Mouse (Mus musculus) gastrocnemius, postnatal 25 days (tissue): Measurements from ENCODE around the gene Arhgap21. TPM values are rescaled to one million over a fixed set of nuclear protein-coding genes. Genes with fewer than 3 reads are reported as not detected.
"Not testable (repeated sequence)": the region's sequence is repeated elsewhere in the genome, so short reads cannot be mapped to it uniquely, and the experiment has no call there.

Experiments used
- DNase-seq: peaks from one replicate; pipeline ENCODE4 v3.0.0; 2022
- total RNA-seq, 2 experiments: library from RNA; stranded (reverse); gene quantifications; 1 replicate in 1 of 2; 2 replicates in 1 of 2; pipeline ENCODE4 v1.2.3; 2021

The Arhgap21 gene
- total RNA-seq, 2 experiments from 2014 or later: 24.1 to 30.2 TPM

GRCm38 (mm10) chr2:20939367-20939766, 29.3 kb downstream of the Arhgap21 start:
- peak; percentile 32 for DNase-seq

- DNase-seq: no peak
Measured at GRCm38 (mm10) chr2:20936609-20937221, 32.0 kb downstream of the Arhgap21 start.

- DNase-seq: no peak
Measured at GRCm38 (mm10) chr2:20934406-20934805, 34.3 kb downstream of the Arhgap21 start.

- no peak for DNase-seq
Measured at GRCm38 (mm10) chr2:20932748-20933313, 35.9 kb downstream of the Arhgap21 start.

GRCm38 (mm10) chr2:20931761-20932160, 36.9 kb downstream of the Arhgap21 start:
- DNase-seq: not testable (repeated sequence)

GRCm38 (mm10) chr2:20928454-20928853, 40.2 kb downstream of the Arhgap21 start:
- DNase-seq: no peak

GRCm38 (mm10) chr2:20924938-20925337, 43.7 kb downstream of the Arhgap21 start:
- no peak for DNase-seq

- DNase-seq: no peak
Measured at GRCm38 (mm10) chr2:20922366-20922765, 46.3 kb downstream of the Arhgap21 start.

- no peak for DNase-seq
Measured at GRCm38 (mm10) chr2:20921558-20921957, 47.1 kb downstream of the Arhgap21 start.

- no peak for DNase-seq
Measured at GRCm38 (mm10) chr2:20921021-20921420, 47.7 kb downstream of the Arhgap21 start.

- DNase-seq: no peak
Measured at GRCm38 (mm10) chr2:20914531-20915320, 54.0 kb downstream of the Arhgap21 start.

GRCm38 (mm10) chr2:20913019-20913415, 55.7 kb downstream of the Arhgap21 start:
- no peak for DNase-seq

- DNase-seq: no peak
Measured at GRCm38 (mm10) chr2:20912348-20913018, 56.2 kb downstream of the Arhgap21 start.

GRCm38 (mm10) chr2:20910446-20910845, 58.2 kb downstream of the Arhgap21 start:
- DNase-seq: no peak

GRCm38 (mm10) chr2:20909404-20909803, 59.3 kb downstream of the Arhgap21 start:
- no peak for DNase-seq

- no peak for DNase-seq
Measured at GRCm38 (mm10) chr2:20907291-20907690, 61.4 kb downstream of the Arhgap21 start.

GRCm38 (mm10) chr2:20905411-20905810, 63.3 kb downstream of the Arhgap21 start:
- DNase-seq: no peak

GRCm38 (mm10) chr2:20902981-20903645, 65.6 kb downstream of the Arhgap21 start:
- DNase-seq: peak; percentile 23

GRCm38 (mm10) chr2:20901916-20902315, 66.8 kb downstream of the Arhgap21 start:
- no peak for DNase-seq

- no peak for DNase-seq
Measured at GRCm38 (mm10) chr2:20899301-20899700, 69.4 kb downstream of the Arhgap21 start.

- DNase-seq: peak; percentile 65
Measured at GRCm38 (mm10) chr2:20898684-20899083, 70.0 kb downstream of the Arhgap21 start.

- no peak for DNase-seq
Measured at GRCm38 (mm10) chr2:20896446-20896845, 72.2 kb downstream of the Arhgap21 start.
